Mouse (Mus musculus): ENCODE measurements at regions not wholly inside any gene's neighbourhood (a gene's known extent, or its start where the extent isn't known, plus 50 kb on each side); places are given as distances from the start of the nearest gene placed in this dataset.
"Not testable (repeated sequence)": the region's sequence is repeated elsewhere in the genome, so short reads cannot be mapped to it uniquely, and the experiment has no call there.

DNA sequence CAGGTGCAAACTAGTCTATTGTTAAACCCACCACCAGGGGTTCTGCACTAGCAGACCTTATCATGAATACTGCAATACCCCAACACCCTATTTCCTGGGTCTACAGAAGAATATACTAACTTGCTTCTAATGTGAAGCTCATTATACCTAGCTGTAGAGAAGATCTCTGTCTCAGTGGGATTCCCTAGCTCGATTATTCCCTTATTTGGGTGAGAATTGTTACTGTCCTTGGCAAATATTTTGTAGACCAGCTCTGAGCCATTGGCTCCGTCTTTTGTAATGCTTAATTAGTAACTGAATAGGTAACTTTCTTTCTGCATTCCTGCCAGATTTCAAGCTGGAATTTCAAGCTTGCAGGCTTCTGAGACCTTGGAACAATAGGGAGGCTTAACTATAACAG, 590.8 kb upstream of the Adcyap1 start:
- not testable (repeated sequence) for H3K4me2 ChIP-seq; ATAC-seq (replicated peaks; ENCODE audit: low FRiP score); H3K4me3 ChIP-seq (ENCODE audit: low read depth, low read length); H3K36me3 ChIP-seq (ENCODE audit: control insufficient read depth, insufficient read depth, low read length); H3K27me3 ChIP-seq (replicated peaks; ENCODE audit: control insufficient read depth, insufficient read depth, low read length); H3K9me3 ChIP-seq (ENCODE audit: control insufficient read depth, low read length); H3K4me1 ChIP-seq (replicated peaks; ENCODE audit: control insufficient read depth, insufficient read depth, low read length); H3K9ac ChIP-seq (ENCODE audit: low read depth, low read length); H3K27ac ChIP-seq (ENCODE audit: low read depth, low read length); DNase-seq (ENCODE audit: low spot score)
- 45% methylated on average over 2 of the region's 2 CpGs for WGBS

DNA sequence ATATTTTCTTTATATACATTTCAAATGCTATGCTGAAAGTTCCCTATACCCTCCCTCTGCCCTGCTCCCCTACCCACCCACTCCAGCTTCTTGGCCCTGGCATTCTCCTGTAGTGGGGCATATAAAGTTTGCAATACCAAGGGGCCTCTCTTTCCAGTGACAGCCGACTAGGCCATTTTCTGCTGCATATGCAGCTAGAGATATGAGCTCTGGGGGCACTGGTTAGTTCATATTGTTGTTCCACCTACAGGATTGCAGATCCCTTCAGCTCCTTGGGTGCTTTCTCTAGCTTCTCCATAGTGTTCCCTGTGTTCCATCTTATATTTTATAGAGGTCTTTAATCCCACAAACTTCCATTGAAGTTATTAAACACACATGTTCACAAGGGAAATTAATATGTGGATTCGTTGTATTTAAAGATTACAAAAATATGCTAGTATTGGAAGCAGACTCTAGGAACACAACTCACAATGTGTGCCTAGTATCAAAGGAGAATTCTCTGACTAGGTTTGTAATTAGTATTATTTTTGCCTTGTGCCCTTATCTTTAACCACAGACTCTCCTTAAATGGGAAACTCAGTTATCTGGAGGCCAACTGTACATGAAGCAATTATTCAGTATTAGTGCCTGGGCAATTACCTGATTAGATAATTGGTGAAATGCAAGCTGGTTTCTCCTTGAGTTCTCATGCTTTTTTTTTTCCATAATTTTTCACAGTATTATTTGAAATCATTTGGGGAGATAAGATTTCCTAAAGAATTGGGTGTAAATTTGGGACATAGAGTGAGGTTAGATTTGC, 569.8 kb upstream of the Adcyap1 start:
- Histone ChIP-seq H3K36me3 (ENCODE audit: control insufficient read depth, insufficient read depth, low read length) (no peaks in the 10 kb centered on the region), H3K9me3 (ENCODE audit: control insufficient read depth, low read length) (no peaks in the 10 kb centered on the region), H3K4me3 (ENCODE audit: low read depth, low read length) (no peak overlapping the region), H3K9ac (ENCODE audit: low read depth, low read length) (no peak overlapping the region), H3K4me1 (replicated peaks; ENCODE audit: control insufficient read depth, insufficient read depth, low read length) (no peaks in the 10 kb centered on the region), H3K27me3 (replicated peaks; ENCODE audit: control insufficient read depth, insufficient read depth, low read length) (no peaks in the 10 kb centered on the region), H3K27ac (ENCODE audit: low read depth, low read length) (no peak overlapping the region), H3K4me2 (no peak overlapping the region)
- ATAC-seq (replicated peaks; ENCODE audit: low FRiP score) (peak; percentile 82), DNase-seq (ENCODE audit: low spot score) (no peak)
- WGBS: 78% methylated on average over 2 of the region's 2 CpGs

GRCm38 (mm10) chr17:92651264-92651663, 547.6 kb upstream of the Adcyap1 start:
- no peaks in the 10 kb centered on the region for H3K27me3 ChIP-seq (replicated peaks; ENCODE audit: control insufficient read depth, insufficient read depth, low read length)
- ATAC-seq (replicated peaks; ENCODE audit: low FRiP score): no peak

More at GRCm38 (mm10) chr17:92651264-92651663, 547.6 kb upstream of the Adcyap1 start:
- Histone ChIP-seq H3K9me3 (ENCODE audit: control insufficient read depth, low read length) (no peaks in the 10 kb centered on the region), H3K4me2 (no peak overlapping the region), H3K4me3 (ENCODE audit: low read depth, low read length) (no peak overlapping the region), H3K36me3 (ENCODE audit: control insufficient read depth, insufficient read depth, low read length) (no peaks in the 10 kb centered on the region), H3K4me1 (replicated peaks; ENCODE audit: control insufficient read depth, insufficient read depth, low read length) (no peaks in the 10 kb centered on the region), H3K27ac (ENCODE audit: low read depth, low read length) (no peak overlapping the region), H3K9ac (ENCODE audit: low read depth, low read length) (no peak overlapping the region)
- DNase-seq (ENCODE audit: low spot score): no peak
- WGBS: 79% methylated on average over 2 of the region's 2 CpGs
